ENCODE assay signal across 32 mouse cellular contexts in the genomic region with DNA sequence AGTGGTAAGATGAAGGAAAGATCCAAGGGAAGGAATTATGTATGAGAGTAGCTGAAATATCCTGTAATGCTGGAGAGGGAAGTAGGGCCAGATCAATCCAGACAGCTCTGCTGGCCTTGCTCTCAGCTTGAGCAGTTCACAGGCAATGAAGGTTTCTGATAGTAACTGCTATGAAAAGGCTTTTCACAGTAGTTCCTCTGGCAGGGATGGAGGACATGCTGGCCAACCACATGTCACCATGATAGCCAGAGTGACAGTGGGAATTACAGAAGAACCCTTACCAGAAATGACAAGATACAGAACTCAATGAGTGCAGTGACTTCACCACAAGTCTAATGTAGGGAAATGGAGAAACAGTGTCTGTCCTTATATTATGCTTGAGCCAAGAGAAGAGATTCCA.
"Had no signal": no experiment of that assay in that cellular context is flagged by ENCODE, and none has a peak within 500 bp of the region (broad histone marks: within the 10 kb centered on the region; RNA-seq: fewer than 3 reads in every experiment).

No protein-coding gene starts in this region.

- H3K9me3 ChIP-seq: limb, embryonic 10.5 days; limb, embryonic 12.5 days; limb, embryonic 13.5 days; limb, embryonic 15.5 days; liver, embryonic 12.5 days; liver, embryonic 13.5 days; liver, embryonic 15.5 days; lung, embryonic 15.5 days; megakaryocyte, embryonic 14.5 days; midbrain, embryonic 10.5 days; midbrain, embryonic 12.5 days; midbrain, embryonic 13.5 days; midbrain, embryonic 15.5 days; neural tube, embryonic 12.5 days had no signal

- H3K4me2 ChIP-seq: limb, embryonic 12.5 days; limb, embryonic 13.5 days; limb, embryonic 15.5 days; liver, embryonic 11.5 days; liver, embryonic 12.5 days; liver, embryonic 13.5 days; liver, embryonic 15.5 days; lung, embryonic 14.5 days; lung, embryonic 15.5 days; midbrain, embryonic 11.5 days; midbrain, embryonic 12.5 days; midbrain, embryonic 13.5 days; midbrain, embryonic 15.5 days; neural tube, embryonic 12.5 days had no signal

- H3K27ac ChIP-seq: limb, embryonic 10.5 days; limb, embryonic 12.5 days; limb, embryonic 13.5 days; limb, embryonic 15.5 days; liver, embryonic 12.5 days; liver, embryonic 13.5 days; liver, embryonic 14.5 days; liver, embryonic 15.5 days; lung, embryonic 15.5 days; macrophage; midbrain, embryonic 10.5 days; midbrain, embryonic 12.5 days; midbrain, embryonic 13.5 days; midbrain, embryonic 15.5 days; neural tube, embryonic 12.5 days had no signal

- H3K4me3 ChIP-seq: limb, embryonic 10.5 days; limb, embryonic 12.5 days; limb, embryonic 13.5 days; limb, embryonic 15.5 days; liver, embryonic 12.5 days; liver, embryonic 13.5 days; liver, embryonic 15.5 days; lung, embryonic 15.5 days; megakaryocyte, embryonic 14.5 days; midbrain, embryonic 10.5 days; midbrain, embryonic 12.5 days; midbrain, embryonic 13.5 days; midbrain, embryonic 15.5 days; myocyte; neural tube, embryonic 12.5 days had no signal

- H3K4me1 ChIP-seq: limb, embryonic 12.5 days; limb, embryonic 13.5 days; limb, embryonic 15.5 days; liver, embryonic 12.5 days; liver, embryonic 13.5 days; liver, embryonic 15.5 days; lung, embryonic 15.5 days; megakaryocyte, embryonic 14.5 days; midbrain, embryonic 10.5 days; midbrain, embryonic 12.5 days; midbrain, embryonic 13.5 days; midbrain, embryonic 15.5 days; neural tube, embryonic 12.5 days had no signal

- ATAC-seq: liver, embryonic 12.5 days; liver, postnatal 0 days; lung, postnatal 0 days; midbrain, embryonic 13.5 days; midbrain, embryonic 15.5 days; midbrain, embryonic 16.5 days had no signal

- H3K36me3 ChIP-seq: limb, embryonic 10.5 days; limb, embryonic 12.5 days; limb, embryonic 13.5 days; limb, embryonic 15.5 days; liver, embryonic 12.5 days; liver, embryonic 13.5 days; liver, embryonic 15.5 days; lung, embryonic 15.5 days; midbrain, embryonic 10.5 days; midbrain, embryonic 12.5 days; midbrain, embryonic 13.5 days; midbrain, embryonic 15.5 days; neural tube, embryonic 12.5 days had no signal

- H3K9ac ChIP-seq: limb, embryonic 12.5 days; limb, embryonic 13.5 days; limb, embryonic 15.5 days; liver, embryonic 12.5 days; liver, embryonic 13.5 days; liver, embryonic 14.5 days; liver, embryonic 15.5 days; liver, postnatal 0 days; lung, embryonic 14.5 days; lung, embryonic 15.5 days; midbrain, embryonic 12.5 days; midbrain, embryonic 13.5 days; midbrain, embryonic 15.5 days; neural tube, embryonic 12.5 days had no signal

- DNase-seq: left cerebral cortex, postnatal 4 days; liver; liver, embryonic 13.5 days; liver, postnatal 0 days; lung, adult 18-20 months; lung, adult 2 months; lung, embryonic 14.5 days; lung, postnatal 10 days; lung, postnatal 14 days; lung, postnatal 36 days; lung, postnatal 4 days; midbrain, embryonic 14.5 days had no signal

- H3K27me3 ChIP-seq: limb, embryonic 12.5 days; limb, embryonic 13.5 days; limb, embryonic 15.5 days; liver, embryonic 12.5 days; liver, embryonic 13.5 days; liver, embryonic 15.5 days; lung, embryonic 15.5 days; midbrain, embryonic 12.5 days; midbrain, embryonic 13.5 days; midbrain, embryonic 15.5 days; neural tube, embryonic 12.5 days had no signal
